Mouse (Mus musculus) lung, adult 18-20 months (tissue): Measurements from ENCODE around the gene Ybx1.
"Not testable (repeated sequence)": the region's sequence is repeated elsewhere in the genome, so short reads cannot be mapped to it uniquely, and the experiment has no call there.

Source experiments
- DNase-seq, 2 experiments: peaks; one replicate each; pipeline ENCODE4 v3.0.0; 2022; ENCODE audit warnings: mixed read lengths in 2 of 2

Ybx1 gene

GRCm38 (mm10) chr4:119294415-119295133, at the start of gene Ybx1:
Gene Ybx1 (minus strand): TSS chr4:119294604.
- DNase-seq = peak; percentile 99

DNA sequence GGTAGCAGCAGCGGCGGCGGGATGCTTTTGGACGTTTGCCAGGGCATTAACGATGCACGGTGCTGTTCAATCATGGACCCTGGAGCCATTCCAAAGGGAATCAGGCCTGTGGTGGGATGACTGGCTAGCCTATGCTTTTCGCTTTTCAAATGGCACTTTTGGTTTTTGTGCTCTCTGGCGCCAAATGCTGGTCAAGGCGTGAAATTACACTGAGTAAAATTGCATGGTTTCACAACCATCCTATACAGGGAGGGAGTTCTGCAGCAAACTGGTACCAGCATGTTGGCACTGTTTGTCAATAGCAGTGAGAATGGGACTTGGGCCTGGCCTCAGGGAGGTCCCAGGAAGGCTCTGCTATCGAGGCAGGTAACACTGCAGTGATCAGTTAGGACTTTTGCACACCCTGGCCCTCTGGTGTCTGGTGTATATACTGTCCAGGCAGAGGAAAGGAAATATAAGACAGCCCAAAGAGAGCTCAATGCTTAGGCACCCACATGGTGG, 44.5 kb upstream of the Ybx1 start:
- DNase-seq = peak; percentile 7 to 18

DNA sequence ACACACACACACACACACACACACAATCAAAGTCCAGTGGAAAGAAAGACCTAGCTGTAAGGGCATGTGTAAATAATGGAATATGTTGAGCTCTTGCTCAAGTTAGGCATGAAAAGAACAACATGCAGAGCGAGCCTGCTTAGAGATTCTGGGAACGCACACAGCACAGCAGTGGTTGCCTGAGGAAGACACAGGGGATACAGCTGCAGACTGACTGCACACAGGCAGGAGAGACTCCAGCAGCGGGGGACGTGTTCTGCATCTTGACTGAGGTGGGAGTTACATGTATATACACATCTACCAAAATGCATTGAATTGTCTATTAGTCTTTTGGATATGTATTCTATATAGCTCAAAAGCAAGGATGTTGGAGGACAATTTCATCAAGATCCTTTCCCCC, 44.0 kb upstream of the Ybx1 start:
- no peak for DNase-seq

GRCm38 (mm10) chr4:119333487-119333886, 39.1 kb upstream of the Ybx1 start:
- no peak for DNase-seq

- DNase-seq = no peak
These were observed 26.6 kb upstream of the Ybx1 start for GRCm38 (mm10) chr4:119320896-119321550.

- DNase-seq = peak; percentile 95 to 96
These were observed 25.9 kb upstream of the Ybx1 start, which contains the start of gene Ppih for GRCm38 (mm10) chr4:119320131-119320830. Gene Ppih (minus strand): TSS chr4:119320546.

- no peak for DNase-seq
These were observed 19.4 kb upstream of the Ybx1 start for GRCm38 (mm10) chr4:119313756-119314155.

GRCm38 (mm10) chr4:119305418-119305817, 11.0 kb upstream of the Ybx1 start:
- DNase-seq = no peak

- no peak for DNase-seq
These were observed 8.9 kb upstream of the Ybx1 start for GRCm38 (mm10) chr4:119303291-119303690.

GRCm38 (mm10) chr4:119301777-119302176, 7.4 kb upstream of the Ybx1 start:
- DNase-seq = no peak

- no peak for DNase-seq
These were observed 6.4 kb upstream of the Ybx1 start for GRCm38 (mm10) chr4:119300761-119301160.

DNA sequence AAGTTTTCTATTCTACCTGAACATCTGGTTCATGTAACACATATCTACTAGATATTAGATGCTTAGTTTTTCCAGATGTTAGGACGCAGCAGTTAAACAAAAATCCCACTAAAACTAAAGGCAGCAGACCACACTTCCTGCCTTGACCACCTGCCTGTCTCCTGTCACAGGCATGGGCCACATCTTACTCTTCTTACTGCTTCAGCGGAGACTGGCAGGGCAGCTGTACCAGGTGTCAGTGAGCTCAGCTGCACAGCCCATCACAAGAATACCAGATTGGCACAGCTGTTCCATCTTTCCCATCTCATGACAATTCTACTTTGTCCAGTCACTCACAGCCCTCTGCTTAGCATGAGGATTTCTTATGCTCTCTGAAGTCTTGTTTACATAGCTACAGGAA, 3.0 kb upstream of the Ybx1 start:
- no peak for DNase-seq

GRCm38 (mm10) chr4:119295134-119295453, 690 bp upstream of the Ybx1 start:
- DNase-seq = no peak

DNA sequence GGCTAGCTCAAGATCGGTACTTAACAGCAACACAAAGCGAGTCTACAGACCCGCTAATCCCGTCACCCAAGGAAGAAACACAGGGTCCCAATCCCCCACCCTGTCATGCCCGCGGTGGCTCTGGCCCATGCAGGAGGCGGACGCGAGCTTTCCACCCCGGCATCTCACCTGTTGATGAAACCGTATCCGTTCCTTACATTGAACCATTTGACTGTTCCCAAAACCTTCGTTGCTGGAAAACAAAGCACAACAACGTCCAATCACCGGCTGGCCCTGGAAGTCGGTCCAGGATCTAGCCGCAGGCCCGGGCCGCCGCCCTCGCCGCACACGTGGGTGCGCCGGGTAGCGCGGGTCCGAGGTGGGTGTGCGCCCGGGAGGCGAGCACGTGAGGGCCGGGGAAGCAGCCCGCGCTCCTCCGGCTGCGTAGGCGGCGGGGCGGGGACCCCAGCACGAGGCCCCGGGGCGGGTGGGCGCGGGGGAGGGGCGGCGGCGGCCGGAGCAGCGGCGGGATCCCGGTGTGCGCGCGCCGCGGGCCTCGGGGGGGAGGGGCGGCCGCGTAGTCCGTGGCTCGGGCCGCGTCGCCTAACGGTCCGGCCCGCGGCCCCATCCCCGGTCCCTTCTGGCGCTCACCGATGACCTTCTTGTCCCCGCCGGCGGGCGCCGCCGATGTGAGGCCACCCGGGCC, 688 bp downstream of the Ybx1 start:
- DNase-seq = peak; percentile 14 to 15

GRCm38 (mm10) chr4:119292771-119293573, 1.4 kb downstream of the Ybx1 start:
- peak; percentile 40 to 42 for DNase-seq

- DNase-seq = no peak
These were observed 2.5 kb downstream of the Ybx1 start for GRCm38 (mm10) chr4:119291921-119292320.

DNA sequence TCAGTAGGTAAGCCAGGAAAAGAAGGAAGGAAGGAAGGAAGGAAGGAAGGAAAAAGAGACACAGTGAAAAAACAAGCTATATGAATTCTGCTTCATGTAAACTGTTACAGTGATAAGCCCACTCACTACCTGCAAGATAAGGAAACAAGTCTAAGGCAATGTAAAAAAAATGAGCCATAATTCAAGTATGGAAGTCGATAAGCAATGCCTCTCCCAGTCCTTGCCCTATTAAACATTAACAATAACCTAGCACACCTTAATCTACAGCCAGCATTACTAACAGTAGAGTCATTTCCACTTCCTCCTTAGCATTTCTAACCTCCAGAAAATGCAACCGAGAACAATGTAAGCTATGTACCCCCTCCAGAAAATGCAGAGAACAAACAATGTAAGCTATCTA, 9.1 kb downstream of the Ybx1 start:
- DNase-seq = no peak

GRCm38 (mm10) chr4:119284861-119285260, 9.5 kb downstream of the Ybx1 start:
- no peak for DNase-seq

GRCm38 (mm10) chr4:119278784-119279183, 15.6 kb downstream of the Ybx1 start:
- not testable (repeated sequence) for DNase-seq

- DNase-seq = no peak
These were observed 18.7 kb downstream of the Ybx1 start for GRCm38 (mm10) chr4:119275726-119276125.

GRCm38 (mm10) chr4:119275226-119275625, 19.2 kb downstream of the Ybx1 start:
- DNase-seq = peak; percentile 52 to 69

DNA sequence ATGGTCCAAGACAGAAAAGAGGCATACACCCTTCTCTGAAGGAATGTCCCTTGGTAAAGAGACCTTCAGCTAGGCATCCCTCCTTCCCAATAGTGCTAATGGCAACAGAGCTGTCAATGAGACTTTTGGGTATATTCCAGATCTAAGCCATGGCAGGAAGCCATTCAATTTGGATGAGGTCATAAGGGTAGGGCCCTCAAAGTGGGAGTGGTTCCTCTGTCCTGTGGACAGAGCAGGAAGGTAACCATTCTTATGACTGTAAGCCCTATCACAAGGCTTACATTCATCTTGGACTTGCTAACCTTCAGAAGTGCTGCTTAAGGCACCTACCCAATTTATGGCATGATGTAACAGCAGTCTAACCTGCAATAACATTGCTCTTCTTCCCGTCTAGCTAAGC, 19.8 kb downstream of the Ybx1 start:
- DNase-seq = peak; percentile 67 to 86
